Mouse (Mus musculus): ENCODE results near the gene Dnaic2.

Gene Dnaic2

DNA sequence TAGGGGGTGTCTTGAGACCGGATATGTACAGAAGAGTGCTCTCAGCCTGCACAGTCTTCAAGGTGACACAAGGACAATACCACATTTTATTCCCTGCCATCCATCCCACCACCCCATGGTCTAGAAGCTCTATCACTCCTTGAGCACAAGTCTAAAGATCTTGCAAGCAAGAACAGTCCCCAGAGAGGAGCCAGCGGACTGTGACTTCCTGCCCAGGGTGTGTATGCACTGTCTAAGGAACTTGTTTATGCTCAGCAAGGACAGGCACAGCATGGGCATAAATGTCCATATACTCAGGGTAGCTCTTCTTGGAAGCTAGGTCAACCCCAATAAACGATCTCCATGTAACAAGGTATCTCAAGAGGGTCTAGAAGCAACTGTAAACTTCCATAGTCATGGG lies 70.8 kb downstream of the Dnaic2 start:
- no peak for DNase-seq (ENCODE audit: low read depth, low spot score)

DNA sequence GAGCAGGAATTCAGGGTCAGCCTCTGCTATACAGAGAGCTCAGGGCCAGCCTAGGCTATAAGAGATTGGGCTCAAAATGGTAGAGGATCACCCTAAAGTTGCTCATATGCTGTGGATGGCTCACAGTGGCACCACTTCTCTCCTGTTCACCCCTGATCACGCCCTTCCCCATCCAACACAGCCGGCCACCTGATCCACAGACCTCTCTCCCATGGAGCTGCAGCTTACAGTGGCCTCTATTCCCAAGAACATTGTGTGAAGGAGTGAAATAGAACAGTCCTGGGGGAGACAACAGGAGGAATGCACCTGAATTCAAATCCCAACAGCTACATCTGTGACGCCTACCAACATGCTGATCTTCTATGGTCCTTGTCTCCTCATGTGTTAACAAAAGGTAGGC lies 71.4 kb downstream of the Dnaic2 start, which contains the start of gene Gpr142:
Gene Gpr142, plus strand, starts transcription at position 301 of the 400 bp plus-strand sequence.
- no peak for DNase-seq (ENCODE audit: low read depth, low spot score)

DNA sequence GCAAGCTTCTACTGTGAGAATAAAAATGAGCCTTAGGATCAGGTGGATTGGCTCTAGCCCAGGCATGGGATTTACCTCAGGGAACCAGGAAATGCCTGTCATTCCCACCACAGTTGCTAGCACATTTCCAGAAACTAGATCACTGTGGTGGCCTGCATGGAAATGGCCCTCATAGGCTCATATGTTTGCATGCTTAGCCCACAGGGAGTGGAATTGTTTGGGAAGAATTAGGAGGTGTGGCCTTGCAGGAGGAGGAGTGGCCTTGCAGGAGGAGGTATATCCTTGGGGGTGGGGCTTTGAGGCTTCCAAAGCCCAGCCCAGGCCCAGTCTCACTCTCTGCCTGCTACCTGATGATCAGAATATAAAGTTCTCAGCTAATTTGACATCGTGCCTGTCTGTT lies 74.7 kb downstream of the Dnaic2 start:
- no peak for DNase-seq (ENCODE audit: low read depth, low spot score)

- no peak for DNase-seq (ENCODE audit: low read depth, low spot score)
Measured at GRCm38 (mm10) chr11:114802540-114803267, 75.5 kb downstream of the Dnaic2 start.

- DNase-seq (ENCODE audit: low read depth, low spot score), result no peak
Measured at GRCm38 (mm10) chr11:114803990-114804389, 76.8 kb downstream of the Dnaic2 start.

- no peak for DNase-seq (ENCODE audit: low read depth, low spot score)
Measured at GRCm38 (mm10) chr11:114807025-114807424, 79.8 kb downstream of the Dnaic2 start.

All from WW6 (cell line).